Mouse (Mus musculus): ENCODE data around the gene Ppp4r2.

Ppp4r2 gene

GRCm38 (mm10) chr6:100833355-100833754 lies at the start of gene Ppp4r2:
Ppp4r2 (plus strand) TSS chr6:100833622.
- DNase-seq (ENCODE audit: extremely low spot score, low spot score): peak; percentile 92

DNA sequence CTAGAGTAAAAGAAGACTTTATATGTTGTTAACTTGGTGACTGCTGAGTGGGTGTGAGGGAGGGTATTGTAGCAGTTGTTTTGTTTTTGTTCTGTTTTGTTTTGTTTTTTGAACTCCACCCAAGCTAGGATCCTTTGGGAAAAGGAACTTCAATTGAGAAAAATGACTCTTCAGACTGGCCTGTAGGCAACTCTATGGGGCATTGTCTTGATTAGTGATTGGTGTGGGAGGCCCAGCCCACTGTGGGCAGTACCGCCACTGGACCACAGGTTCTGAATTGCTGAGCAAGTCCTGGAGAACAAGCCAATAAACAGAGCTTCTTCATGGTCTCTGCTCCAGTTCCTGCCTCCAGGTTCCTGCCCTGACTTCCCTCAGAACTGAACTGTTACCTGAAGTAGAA lies 45.7 kb upstream of the Ppp4r2 start:
- no peak for DNase-seq (ENCODE audit: extremely low spot score, low spot score)

GRCm38 (mm10) chr6:100789161-100789560 lies 44.3 kb upstream of the Ppp4r2 start:
- DNase-seq (ENCODE audit: extremely low spot score, low spot score): no peak

DNA sequence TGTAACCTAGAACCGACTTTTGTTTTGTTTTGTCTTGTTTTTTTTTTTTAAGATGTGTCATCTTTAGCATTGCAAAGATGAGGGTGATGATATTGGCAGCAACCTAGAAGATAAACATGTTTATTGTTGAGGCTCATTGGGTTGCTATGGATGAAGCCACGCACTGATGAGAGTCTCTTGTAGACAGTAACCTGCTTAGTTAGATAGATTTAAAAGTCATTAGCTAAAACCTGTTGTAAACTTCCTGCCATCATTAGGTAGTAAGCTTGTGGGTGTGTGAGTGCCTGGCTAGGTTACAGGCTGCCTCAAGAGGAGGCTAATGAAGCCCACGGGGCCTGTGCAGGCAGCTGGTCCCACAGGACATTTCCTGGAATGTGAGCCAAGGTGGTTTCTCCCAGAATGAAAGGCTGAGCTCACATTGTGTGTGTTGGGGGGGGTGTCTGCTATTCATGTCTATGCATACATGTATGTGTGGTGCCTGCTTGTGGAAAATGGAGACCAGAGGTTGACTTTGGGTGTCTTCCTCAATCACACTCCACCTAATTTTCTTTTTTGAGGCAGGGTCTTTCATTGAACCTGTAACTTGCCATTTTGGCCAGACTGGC lies 41.3 kb upstream of the Ppp4r2 start:
- DNase-seq (ENCODE audit: extremely low spot score, low spot score): no peak

- no peak for DNase-seq (ENCODE audit: extremely low spot score, low spot score)
Measured at GRCm38 (mm10) chr6:100792973-100793769, 40.3 kb upstream of the Ppp4r2 start.

GRCm38 (mm10) chr6:100795797-100796196 lies 37.6 kb upstream of the Ppp4r2 start:
- no peak for DNase-seq (ENCODE audit: extremely low spot score, low spot score)

GRCm38 (mm10) chr6:100799290-100799689 lies 34.1 kb upstream of the Ppp4r2 start:
- DNase-seq (ENCODE audit: extremely low spot score, low spot score): no peak

DNA sequence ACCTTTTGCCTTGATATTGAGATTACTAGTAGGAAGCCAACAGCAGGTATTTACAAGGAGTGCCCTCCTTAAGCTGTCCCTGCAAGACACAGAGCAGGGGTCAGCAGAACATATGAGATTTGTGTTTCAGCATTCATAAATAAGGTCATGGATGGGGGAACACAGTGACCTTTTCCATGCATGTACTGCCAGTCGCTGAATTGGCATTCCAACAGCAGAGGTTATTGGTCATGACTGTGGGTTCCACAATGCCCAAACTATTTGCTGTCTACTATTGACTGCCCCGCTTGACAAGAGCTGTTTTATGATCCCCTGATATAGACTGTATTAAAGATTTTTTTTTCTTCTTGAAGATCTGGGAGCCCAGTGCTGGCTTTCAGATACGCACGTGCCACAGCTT lies 33.7 kb upstream of the Ppp4r2 start:
- no peak for DNase-seq (ENCODE audit: extremely low spot score, low spot score)

GRCm38 (mm10) chr6:100800497-100800955 lies 32.9 kb upstream of the Ppp4r2 start:
- DNase-seq (ENCODE audit: extremely low spot score, low spot score): no peak

DNA sequence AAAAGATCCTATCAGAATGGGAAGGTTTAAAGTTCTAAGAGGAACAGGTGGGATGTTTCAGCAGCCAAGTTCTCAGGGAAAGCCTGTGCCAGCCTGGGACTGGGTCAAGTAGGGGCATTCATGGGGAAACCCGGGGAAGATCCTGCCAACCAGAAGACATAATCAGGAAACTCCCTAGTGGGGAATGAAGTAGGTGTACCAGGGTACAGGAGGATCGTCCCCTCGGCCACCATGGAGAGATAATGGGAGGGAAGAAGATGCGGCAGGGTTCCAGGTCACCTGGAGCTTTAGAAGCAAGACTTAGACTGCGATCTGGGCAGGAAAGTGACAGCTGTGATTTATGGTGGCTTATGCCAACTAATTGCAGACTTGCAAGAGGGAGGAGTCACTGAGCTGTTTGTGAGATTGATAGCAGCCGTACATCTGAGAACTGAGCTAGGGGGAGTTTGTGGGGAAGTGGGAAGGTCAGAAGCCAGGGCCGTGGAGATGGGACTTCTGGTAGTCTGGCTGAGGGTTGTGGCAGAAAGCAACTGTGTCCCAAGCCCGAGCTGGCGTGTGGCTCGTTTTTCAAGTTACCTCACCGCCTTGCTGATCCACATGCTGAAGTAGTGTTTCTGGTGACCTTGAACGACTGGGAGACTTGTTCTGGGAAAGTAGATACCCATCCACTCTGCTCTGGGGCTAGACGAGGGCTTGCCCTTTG lies 30.9 kb upstream of the Ppp4r2 start:
- no peak for DNase-seq (ENCODE audit: extremely low spot score, low spot score)

- no peak for DNase-seq (ENCODE audit: extremely low spot score, low spot score)
Measured at GRCm38 (mm10) chr6:100803250-100803649, 30.2 kb upstream of the Ppp4r2 start.

- no peak for DNase-seq (ENCODE audit: extremely low spot score, low spot score)
Measured at GRCm38 (mm10) chr6:100807187-100807586, 26.2 kb upstream of the Ppp4r2 start.

DNA sequence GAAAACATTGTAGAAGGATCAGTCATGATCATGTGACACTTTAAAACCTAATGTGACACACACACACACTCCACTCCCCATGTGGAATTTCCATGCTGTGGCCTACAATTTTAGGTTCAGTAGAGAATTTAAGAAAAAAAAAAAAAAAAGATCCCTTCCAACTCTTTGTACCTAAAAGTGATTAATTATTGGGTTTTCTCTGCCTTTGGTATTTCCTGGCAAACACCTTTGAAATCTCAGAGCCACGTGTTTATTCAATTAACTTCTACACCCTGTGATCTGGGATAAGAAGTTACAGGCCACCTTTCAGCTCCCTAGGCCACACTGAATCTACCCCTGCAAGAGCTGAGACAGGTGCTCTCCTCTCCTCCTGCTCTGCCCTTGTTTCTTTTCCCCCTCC lies 25.7 kb upstream of the Ppp4r2 start:
- DNase-seq (ENCODE audit: extremely low spot score, low spot score): no peak

- DNase-seq (ENCODE audit: extremely low spot score, low spot score): no peak
Measured at GRCm38 (mm10) chr6:100808221-100808778, 25.1 kb upstream of the Ppp4r2 start.

DNA sequence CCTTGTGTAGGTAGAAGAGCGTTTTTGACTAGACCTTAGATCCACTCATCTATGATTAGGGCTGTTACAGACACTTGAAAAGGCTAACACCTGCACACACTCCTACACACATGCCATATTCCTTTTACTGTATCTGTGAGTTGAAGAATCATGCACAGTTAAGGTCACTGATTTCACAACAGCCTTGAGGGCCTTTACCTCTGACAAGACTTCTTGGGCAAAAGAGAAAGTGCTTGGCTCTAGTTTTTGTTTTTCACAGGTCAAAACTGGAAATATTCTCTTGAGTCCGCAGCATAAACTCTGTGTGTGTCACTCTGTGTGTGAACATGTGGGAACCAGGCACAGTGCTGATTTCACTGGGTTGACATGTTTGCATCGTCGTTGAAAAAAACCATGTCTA lies 23.3 kb upstream of the Ppp4r2 start:
- DNase-seq (ENCODE audit: extremely low spot score, low spot score): no peak

DNA sequence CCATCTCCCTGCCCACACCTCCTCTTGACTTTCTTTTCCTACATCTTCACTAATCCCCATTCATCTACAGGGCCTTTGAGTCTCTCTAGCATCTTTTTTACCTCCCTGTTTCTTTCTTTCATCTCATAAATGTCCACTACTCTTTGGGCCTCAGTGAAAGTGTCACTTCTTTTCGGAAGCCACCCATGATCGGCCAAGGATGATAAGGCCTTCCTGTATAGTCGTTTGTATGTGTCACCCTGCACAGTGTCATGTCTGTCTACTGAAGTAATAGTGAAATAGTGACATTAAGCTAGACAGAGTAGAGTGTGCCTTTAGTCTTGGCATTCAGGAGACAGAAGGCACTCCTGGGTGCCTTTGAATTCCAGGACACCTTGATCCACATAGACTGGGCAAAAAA lies 21.7 kb upstream of the Ppp4r2 start:
- no peak for DNase-seq (ENCODE audit: extremely low spot score, low spot score)

GRCm38 (mm10) chr6:100821367-100821766 lies 12.1 kb upstream of the Ppp4r2 start:
- DNase-seq (ENCODE audit: extremely low spot score, low spot score): no peak

DNA sequence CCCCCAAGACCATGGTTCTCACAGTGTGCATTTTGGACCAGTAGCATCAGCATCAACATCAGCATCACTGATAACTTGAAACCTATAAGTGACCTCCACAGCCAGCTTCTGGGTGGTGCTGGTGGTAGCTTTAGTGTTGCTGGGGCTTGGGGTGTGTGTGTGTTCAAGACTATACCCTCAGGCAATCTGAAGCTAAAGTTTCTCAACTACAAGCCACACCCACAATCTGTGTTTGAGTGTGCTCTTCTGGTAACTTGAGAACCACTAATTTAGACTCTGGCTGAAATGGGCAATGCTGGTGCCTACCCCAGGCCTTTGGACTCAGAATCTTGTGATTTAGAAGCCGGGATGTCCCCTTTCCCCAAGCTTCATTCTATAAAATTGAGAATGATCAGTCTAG lies 10.1 kb upstream of the Ppp4r2 start:
- DNase-seq (ENCODE audit: extremely low spot score, low spot score): no peak

GRCm38 (mm10) chr6:100824381-100824965 lies 8.9 kb upstream of the Ppp4r2 start:
- DNase-seq (ENCODE audit: extremely low spot score, low spot score): no peak

DNA sequence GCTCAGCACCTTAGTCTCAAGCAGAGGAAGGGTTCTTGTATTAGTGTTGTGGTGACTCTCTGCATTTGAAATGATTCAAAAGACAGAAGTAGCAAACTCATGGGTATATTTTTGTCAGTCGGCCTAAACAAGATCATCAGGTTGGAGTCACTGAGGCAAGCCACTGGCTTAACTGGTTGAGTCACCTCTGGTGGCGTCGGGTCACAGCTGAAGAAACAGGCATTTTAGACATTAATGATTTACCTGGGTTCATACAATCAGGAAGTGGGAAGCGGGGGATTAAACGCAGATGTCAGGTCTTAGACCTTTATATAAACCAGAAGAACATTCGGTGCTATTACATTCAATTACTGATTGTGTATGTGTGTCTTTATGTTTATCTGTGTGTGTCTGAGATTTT lies 7.4 kb upstream of the Ppp4r2 start:
- no peak for DNase-seq (ENCODE audit: extremely low spot score, low spot score)

GRCm38 (mm10) chr6:100828565-100828964 lies 4.9 kb upstream of the Ppp4r2 start:
- DNase-seq (ENCODE audit: extremely low spot score, low spot score): no peak

DNA sequence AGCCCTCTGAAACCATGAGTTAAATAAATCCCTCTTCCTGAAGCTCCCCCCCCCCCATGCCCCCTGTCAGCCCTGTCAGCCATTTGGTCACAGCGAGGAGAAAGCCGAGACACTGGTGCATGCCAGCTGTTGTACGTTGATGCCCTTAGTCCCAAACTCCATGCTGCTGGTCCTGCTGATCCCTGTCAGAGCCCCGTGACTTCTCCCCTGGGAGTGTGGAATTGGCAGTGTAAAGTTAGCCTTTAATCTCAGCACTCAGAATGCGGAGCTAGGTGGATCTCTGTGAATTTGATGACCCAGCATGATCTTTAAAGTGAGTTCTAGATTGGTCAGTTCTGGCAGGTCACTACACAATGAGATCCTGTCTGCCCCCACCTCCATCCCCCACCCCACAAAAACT lies 3.7 kb upstream of the Ppp4r2 start:
- DNase-seq (ENCODE audit: extremely low spot score, low spot score): no peak
